Mouse (Mus musculus): ENCODE data around the gene Elp1. TPM values are rescaled to one million over a fixed set of nuclear protein-coding genes. Genes with fewer than 3 reads are reported as not detected.

The Elp1 gene
- polyA plus RNA-seq, 1 experiment from 2014 or later, result 64.8 TPM

DNA sequence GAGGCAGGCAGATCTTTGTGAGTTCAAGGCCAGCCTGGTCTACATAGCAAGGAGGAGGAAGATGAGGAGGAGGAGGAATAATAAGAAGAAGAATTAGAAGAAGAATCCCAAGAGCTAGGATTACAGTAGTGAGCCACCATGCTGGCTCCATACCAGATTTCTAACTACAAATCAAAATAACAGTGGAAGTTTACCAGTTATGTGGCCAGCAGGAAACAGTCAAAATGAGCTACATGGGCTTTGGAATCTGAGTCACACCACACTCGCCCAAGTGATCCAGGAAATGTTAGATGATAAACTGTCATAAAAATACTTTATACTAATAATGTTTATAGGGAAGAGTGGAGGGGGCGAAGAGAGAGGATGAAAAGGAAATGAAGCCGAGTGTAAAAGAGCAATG, 38.2 kb upstream of the Elp1 start:
- DNase-seq (ENCODE audit: low spot score) (no peak), ATAC-seq (replicated peaks; ENCODE audit: low FRiP score, low TSS enrichment, low read depth) (no peak)
- Histone ChIP-seq H3K4me1 (replicated peaks; ENCODE audit: control insufficient read depth, insufficient read depth, low read length) (no peaks in the 10 kb centered on the region), H3K9ac (ENCODE audit: low read length) (no peak overlapping the region), H3K36me3 (ENCODE audit: control insufficient read depth, insufficient read depth, low read length) (peaks cover 13% of the 10 kb centered on the region), H3K27me3 (replicated peaks; ENCODE audit: control insufficient read depth, insufficient read depth, low read length) (no peaks in the 10 kb centered on the region), H3K27ac (ENCODE audit: low read depth) (no peak overlapping the region), H3K4me3 (ENCODE audit: low read depth, low read length) (no peak overlapping the region), H3K9me3 (ENCODE audit: control insufficient read depth, low read length) (peaks cover 4% of the 10 kb centered on the region; the same call in 1 of the 2 replicates), H3K4me2 (ENCODE audit: low read length) (no peak overlapping the region)
- WGBS, result 66% methylated on average over 3 of the region's 3 CpGs

GRCm38 (mm10) chr4:56837661-56838060, 35.5 kb upstream of the Elp1 start:
- WGBS, result 61% methylated on average over 6 of the region's 6 CpGs
- Histone ChIP-seq H3K27me3 (replicated peaks; ENCODE audit: control insufficient read depth, insufficient read depth, low read length) (no peaks in the 10 kb centered on the region), H3K27ac (ENCODE audit: low read depth) (no peak overlapping the region), H3K4me1 (replicated peaks; ENCODE audit: control insufficient read depth, insufficient read depth, low read length) (no peaks in the 10 kb centered on the region), H3K36me3 (ENCODE audit: control insufficient read depth, insufficient read depth, low read length) (peaks cover 13% of the 10 kb centered on the region; the same call in 1 of the 2 replicates), H3K9me3 (ENCODE audit: control insufficient read depth, low read length) (no peaks in the 10 kb centered on the region), H3K4me2 (ENCODE audit: low read length) (no peak overlapping the region), H3K4me3 (ENCODE audit: low read depth, low read length) (no peak overlapping the region), H3K9ac (ENCODE audit: low read length) (no peak overlapping the region)
- no peak for ATAC-seq (replicated peaks; ENCODE audit: low FRiP score, low TSS enrichment, low read depth)
- no peak for DNase-seq (ENCODE audit: low spot score)

- Histone ChIP-seq H3K9me3 (ENCODE audit: control insufficient read depth, low read length) (no peaks in the 10 kb centered on the region), H3K4me3 (ENCODE audit: low read depth, low read length) (no peak overlapping the region), H3K36me3 (ENCODE audit: control insufficient read depth, insufficient read depth, low read length) (peaks cover 12% of the 10 kb centered on the region; the same call in 1 of the 2 replicates), H3K27ac (ENCODE audit: low read depth) (no peak overlapping the region), H3K4me1 (replicated peaks; ENCODE audit: control insufficient read depth, insufficient read depth, low read length) (no peaks in the 10 kb centered on the region), H3K9ac (ENCODE audit: low read length) (no peak overlapping the region), H3K4me2 (ENCODE audit: low read length) (no peak overlapping the region), H3K27me3 (replicated peaks; ENCODE audit: control insufficient read depth, insufficient read depth, low read length) (no peaks in the 10 kb centered on the region)
- ATAC-seq (replicated peaks; ENCODE audit: low FRiP score, low TSS enrichment, low read depth) (no peak), DNase-seq (ENCODE audit: low spot score) (no peak)
- WGBS, result 85% methylated on average over 7 of the region's 7 CpGs
Measured at GRCm38 (mm10) chr4:56831998-56832397, 29.9 kb upstream of the Elp1 start.

DNA sequence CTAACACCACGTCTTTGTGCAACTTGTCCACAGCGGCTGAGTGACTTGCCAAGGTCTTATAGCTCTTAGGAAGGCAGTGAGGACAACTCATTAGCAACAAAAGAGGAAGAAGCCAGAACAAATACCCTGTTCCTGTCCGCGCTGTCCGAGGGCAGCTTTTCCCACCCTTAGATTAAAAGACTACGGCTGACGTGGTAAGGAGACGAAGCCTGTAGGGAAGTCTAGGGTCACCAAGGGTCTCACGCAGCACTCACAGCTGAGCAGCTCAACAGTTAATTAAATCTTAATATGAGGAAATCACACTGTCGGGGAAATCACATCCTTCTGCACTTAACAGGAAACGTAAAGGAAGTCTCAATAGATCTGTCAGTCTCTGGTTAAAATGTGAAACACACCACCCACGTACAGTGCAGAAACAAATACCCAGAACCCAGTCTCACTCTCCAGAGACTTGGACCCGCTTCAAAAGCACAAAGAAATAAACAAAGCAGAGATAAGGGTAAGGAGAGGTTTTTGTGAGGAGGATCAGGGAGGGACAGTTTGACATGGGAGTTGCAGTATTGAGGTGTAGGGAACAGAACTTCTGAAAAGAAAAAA, 29.0 kb upstream of the Elp1 start:
- ATAC-seq (replicated peaks; ENCODE audit: low FRiP score, low TSS enrichment, low read depth) (no peak), DNase-seq (ENCODE audit: low spot score) (no peak)
- no peaks in the 10 kb centered on the region for H3K9me3 ChIP-seq (ENCODE audit: control insufficient read depth, low read length)
- H3K27me3 ChIP-seq (replicated peaks; ENCODE audit: control insufficient read depth, insufficient read depth, low read length), result no peaks in the 10 kb centered on the region
- peaks cover 12% of the 10 kb centered on the region; the same call in 1 of the 2 replicates for H3K36me3 ChIP-seq (ENCODE audit: control insufficient read depth, insufficient read depth, low read length)
- no peak overlapping the region for H3K27ac ChIP-seq (ENCODE audit: low read depth)
- no peak overlapping the region for H3K9ac ChIP-seq (ENCODE audit: low read length)
- no peaks in the 10 kb centered on the region for H3K4me1 ChIP-seq (replicated peaks; ENCODE audit: control insufficient read depth, insufficient read depth, low read length)
- H3K4me3 ChIP-seq (ENCODE audit: low read depth, low read length), result no peak overlapping the region
- H3K4me2 ChIP-seq (ENCODE audit: low read length), result no peak overlapping the region
- WGBS, result 59% methylated on average over 13 of the region's 13 CpGs

DNA sequence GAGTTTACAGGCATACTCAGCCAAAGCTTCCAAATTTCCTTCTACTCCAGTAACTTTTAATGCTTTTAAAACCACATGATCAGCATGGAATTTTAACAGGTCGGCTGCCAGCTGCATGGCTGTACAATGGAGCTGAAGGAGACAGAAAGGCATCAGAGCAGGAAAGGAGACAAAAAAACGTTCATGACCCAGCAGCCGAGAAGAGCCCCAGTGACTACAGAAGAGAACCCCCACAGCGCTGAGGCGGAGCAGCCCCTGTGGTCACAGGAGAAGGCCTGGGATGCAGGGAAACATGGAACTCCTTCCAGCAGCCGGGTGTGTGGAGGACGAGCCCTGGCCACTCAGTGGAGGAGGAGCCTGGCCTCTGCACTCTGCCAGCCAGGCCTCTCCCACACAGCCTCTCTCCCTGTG, 27.4 kb upstream of the Elp1 start:
- no peaks in the 10 kb centered on the region for H3K9me3 ChIP-seq (ENCODE audit: control insufficient read depth, low read length)
- H3K4me3 ChIP-seq (ENCODE audit: low read depth, low read length), result no peak overlapping the region
- H3K4me2 ChIP-seq (ENCODE audit: low read length), result no peak overlapping the region
- no peak overlapping the region for H3K27ac ChIP-seq (ENCODE audit: low read depth)
- no peak for DNase-seq (ENCODE audit: low spot score)
- WGBS, result 66% methylated on average over 7 of the region's 7 CpGs
- no peaks in the 10 kb centered on the region for H3K27me3 ChIP-seq (replicated peaks; ENCODE audit: control insufficient read depth, insufficient read depth, low read length)
- no peaks in the 10 kb centered on the region for H3K4me1 ChIP-seq (replicated peaks; ENCODE audit: control insufficient read depth, insufficient read depth, low read length)
- peaks cover 7% of the 10 kb centered on the region; the same call in 1 of the 2 replicates for H3K36me3 ChIP-seq (ENCODE audit: control insufficient read depth, insufficient read depth, low read length)
- H3K9ac ChIP-seq (ENCODE audit: low read length), result no peak overlapping the region
- no peak for ATAC-seq (replicated peaks; ENCODE audit: low FRiP score, low TSS enrichment, low read depth)

DNA sequence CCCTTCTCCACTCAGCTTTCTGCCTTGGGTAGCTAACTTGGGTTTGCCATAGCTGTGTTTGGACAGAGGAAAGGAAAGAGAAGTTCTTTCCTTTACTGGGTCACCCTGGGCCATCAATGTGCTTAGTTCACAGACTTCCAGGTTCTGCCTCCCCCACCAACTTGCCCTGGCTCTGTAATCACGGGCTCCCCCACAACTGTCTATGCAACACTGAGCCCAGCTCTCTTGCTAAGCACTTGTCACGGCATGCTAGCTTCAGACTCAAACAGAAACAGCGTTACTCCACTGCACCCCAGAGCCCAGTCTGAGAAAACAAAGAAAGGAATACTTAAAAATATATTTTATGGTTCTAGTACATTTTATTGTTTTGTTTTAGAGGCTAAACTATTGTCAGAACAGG, 26.8 kb upstream of the Elp1 start:
- ATAC-seq (replicated peaks; ENCODE audit: low FRiP score, low TSS enrichment, low read depth) (no peak), DNase-seq (ENCODE audit: low spot score) (no peak)
- no peaks in the 10 kb centered on the region for H3K27me3 ChIP-seq (replicated peaks; ENCODE audit: control insufficient read depth, insufficient read depth, low read length)
- no peak overlapping the region for H3K27ac ChIP-seq (ENCODE audit: low read depth)
- H3K36me3 ChIP-seq (ENCODE audit: control insufficient read depth, insufficient read depth, low read length), result peaks cover 7% of the 10 kb centered on the region; the same call in 1 of the 2 replicates
- no peak overlapping the region for H3K4me3 ChIP-seq (ENCODE audit: low read depth, low read length)
- no peaks in the 10 kb centered on the region for H3K9me3 ChIP-seq (ENCODE audit: control insufficient read depth, low read length)
- H3K4me2 ChIP-seq (ENCODE audit: low read length), result no peak overlapping the region
- no peaks in the 10 kb centered on the region for H3K4me1 ChIP-seq (replicated peaks; ENCODE audit: control insufficient read depth, insufficient read depth, low read length)
- 89% methylated on average over 3 of the region's 3 CpGs for WGBS
- no peak overlapping the region for H3K9ac ChIP-seq (ENCODE audit: low read length)

- Histone ChIP-seq H3K27ac (ENCODE audit: low read depth) (no peak overlapping the region), H3K4me3 (ENCODE audit: low read depth, low read length) (no peak overlapping the region), H3K27me3 (replicated peaks; ENCODE audit: control insufficient read depth, insufficient read depth, low read length) (no peaks in the 10 kb centered on the region), H3K9me3 (ENCODE audit: control insufficient read depth, low read length) (no peaks in the 10 kb centered on the region), H3K4me2 (ENCODE audit: low read length) (no peak overlapping the region), H3K4me1 (replicated peaks; ENCODE audit: control insufficient read depth, insufficient read depth, low read length) (no peaks in the 10 kb centered on the region), H3K36me3 (ENCODE audit: control insufficient read depth, insufficient read depth, low read length) (no peaks in the 10 kb centered on the region), H3K9ac (ENCODE audit: low read length) (no peak overlapping the region)
- 88% methylated on average over 9 of the region's 9 CpGs for WGBS
- ATAC-seq (replicated peaks; ENCODE audit: low FRiP score, low TSS enrichment, low read depth) (no peak), DNase-seq (ENCODE audit: low spot score) (no peak)
Measured at GRCm38 (mm10) chr4:56824231-56824630, 22.1 kb upstream of the Elp1 start.

DNA sequence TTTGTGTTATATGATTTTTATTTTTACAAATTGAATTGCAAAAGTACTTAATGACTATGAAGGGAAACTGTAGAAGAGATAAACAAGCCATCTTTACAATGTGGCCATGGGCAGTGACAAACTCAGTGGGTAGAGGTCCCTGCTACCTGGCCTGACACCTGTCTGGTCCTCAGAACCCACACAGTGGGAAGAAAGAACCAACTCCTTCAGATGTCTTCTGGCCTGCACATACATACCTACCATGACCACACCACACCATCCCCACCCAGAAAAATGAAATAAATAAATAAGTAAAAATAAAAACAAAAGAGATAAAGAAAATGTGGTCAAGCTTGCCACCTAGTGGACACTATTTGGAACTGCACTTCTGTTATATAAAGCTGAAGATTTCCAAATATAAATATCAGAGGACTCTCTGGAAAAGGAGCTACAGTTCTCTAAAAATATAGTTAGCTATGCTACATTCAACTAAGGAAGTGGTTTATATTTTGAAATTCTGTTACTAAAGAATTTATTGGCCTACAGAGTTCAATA, 18.0 kb upstream of the Elp1 start:
- no peak overlapping the region for H3K4me3 ChIP-seq (ENCODE audit: low read depth, low read length)
- H3K9ac ChIP-seq (ENCODE audit: low read length), result no peak overlapping the region
- no peak for DNase-seq (ENCODE audit: low spot score)
- no peak overlapping the region for H3K4me2 ChIP-seq (ENCODE audit: low read length)
- no peak overlapping the region for H3K27ac ChIP-seq (ENCODE audit: low read depth)
- H3K27me3 ChIP-seq (replicated peaks; ENCODE audit: control insufficient read depth, insufficient read depth, low read length), result no peaks in the 10 kb centered on the region
- H3K36me3 ChIP-seq (ENCODE audit: control insufficient read depth, insufficient read depth, low read length), result 0 out of 2 replicates have a peak, but pooled peaks cover 4% of the 10 kb centered on the region
- no peaks in the 10 kb centered on the region for H3K9me3 ChIP-seq (ENCODE audit: control insufficient read depth, low read length)
- H3K4me1 ChIP-seq (replicated peaks; ENCODE audit: control insufficient read depth, insufficient read depth, low read length), result no peaks in the 10 kb centered on the region
- ATAC-seq (replicated peaks; ENCODE audit: low FRiP score, low TSS enrichment, low read depth), result no peak

DNA sequence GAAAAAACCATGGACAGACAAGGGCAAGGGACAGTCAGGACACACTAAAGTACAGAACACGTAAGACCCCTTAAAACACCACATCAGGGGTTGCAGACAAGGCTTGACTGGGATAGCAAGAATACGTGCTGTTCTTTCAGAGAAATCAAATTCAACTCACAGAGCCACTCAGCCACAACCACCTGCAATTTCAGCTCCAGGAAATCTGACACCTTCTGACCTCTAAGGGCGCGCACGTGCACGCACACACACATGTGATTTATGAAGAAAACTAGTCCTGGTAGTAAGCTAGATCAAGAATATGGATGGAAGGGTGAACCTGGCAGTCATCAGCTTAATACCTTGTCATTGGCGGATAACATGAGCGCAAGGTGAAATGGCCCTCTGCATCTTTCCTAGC, 13.0 kb upstream of the Elp1 start:
- no peak overlapping the region for H3K9ac ChIP-seq (ENCODE audit: low read length)
- H3K4me1 ChIP-seq (replicated peaks; ENCODE audit: control insufficient read depth, insufficient read depth, low read length), result no peaks in the 10 kb centered on the region
- no peak overlapping the region for H3K27ac ChIP-seq (ENCODE audit: low read depth)
- no peak overlapping the region for H3K4me3 ChIP-seq (ENCODE audit: low read depth, low read length)
- ATAC-seq (replicated peaks; ENCODE audit: low FRiP score, low TSS enrichment, low read depth), result no peak
- peaks cover 10% of the 10 kb centered on the region; the same call in 1 of the 2 replicates for H3K36me3 ChIP-seq (ENCODE audit: control insufficient read depth, insufficient read depth, low read length)
- no peak overlapping the region for H3K4me2 ChIP-seq (ENCODE audit: low read length)
- 76% methylated on average over 8 of the region's 8 CpGs for WGBS
- H3K9me3 ChIP-seq (ENCODE audit: control insufficient read depth, low read length), result no peaks in the 10 kb centered on the region
- H3K27me3 ChIP-seq (replicated peaks; ENCODE audit: control insufficient read depth, insufficient read depth, low read length), result no peaks in the 10 kb centered on the region
- DNase-seq (ENCODE audit: low spot score), result no peak

Data from intestine, embryonic 14.5 days (tissue).